24 mouse cellular contexts compared by ENCODE assay signal in genomic region chr11:34277047-34277445, GRCm38 (mm10). TPM values are rescaled to one million over a fixed set of nuclear protein-coding genes. Genes with fewer than 3 reads are reported as not detected.
A peak's percentile ranks its signal among the peaks of the same experiment; 100 is the strongest.
DNase-seq lines count a peak whose midpoint lies in the region; ATAC-seq and TF ChIP-seq lines count a peak whose summit lies in the region.
"Had no signal": no experiment of that assay in that cellular context is flagged by ENCODE, and none has a peak within 500 bp of the region (broad histone marks: within the 10 kb centered on the region; RNA-seq: fewer than 3 reads in every experiment).

No protein-coding gene starts in this region.

- H3K9ac ChIP-seq in hindbrain, embryonic 14.5 days: no peak overlapping the region
- H3K9ac ChIP-seq in hindbrain, embryonic 11.5 days (ENCODE audit: low read depth, low read length): no peak overlapping the region
- H3K9ac ChIP-seq in forebrain, embryonic 15.5 days (replicated peaks): no peak overlapping the region
- H3K9ac ChIP-seq in hindbrain, postnatal 0 days (replicated peaks; ENCODE audit: low read length): no peak overlapping the region
- H3K9ac ChIP-seq in midbrain, postnatal 0 days (replicated peaks; ENCODE audit: low read length, poor library complexity, severe bottlenecking): no peak overlapping the region
- H3K9ac ChIP-seq: embryonic facial prominence, embryonic 15.5 days; heart, embryonic 12.5 days; liver, embryonic 15.5 days; lung, embryonic 15.5 days had no signal

- WGBS in hindbrain, embryonic 14.5 days: 35% methylated on average over 3 of the region's 3 CpGs
- WGBS in hindbrain, embryonic 11.5 days: 61% methylated on average over 3 of the region's 3 CpGs
- 16% methylated on average over 3 of the region's 3 CpGs for WGBS in forebrain, embryonic 15.5 days
- WGBS in hindbrain, postnatal 0 days: 43% methylated on average over 3 of the region's 3 CpGs
- 44% methylated on average over 3 of the region's 3 CpGs for WGBS in midbrain, postnatal 0 days

- peaks cover 10% of the 10 kb centered on the region; the same call in 1 of the 2 replicates for H3K27me3 ChIP-seq in hindbrain, embryonic 14.5 days (ENCODE audit: control insufficient read depth, insufficient read depth, low read length)
- H3K27me3 ChIP-seq in hindbrain, embryonic 11.5 days (ENCODE audit: control insufficient read depth, insufficient read depth, low read length): peaks cover 2% of the 10 kb centered on the region
- H3K27me3 ChIP-seq in forebrain, embryonic 15.5 days: no peaks in the 10 kb centered on the region
- H3K27me3 ChIP-seq in hindbrain, postnatal 0 days (ENCODE audit: insufficient read depth, low read length): no peaks in the 10 kb centered on the region
- no peaks in the 10 kb centered on the region for H3K27me3 ChIP-seq in midbrain, postnatal 0 days (ENCODE audit: insufficient read depth, low read length)
- H3K27me3 ChIP-seq: embryonic facial prominence, embryonic 15.5 days; heart, embryonic 12.5 days; liver, embryonic 15.5 days; lung, embryonic 15.5 days had no signal

- no peak overlapping the region for H3K4me3 ChIP-seq in hindbrain, embryonic 14.5 days (replicated peaks; ENCODE audit: low read length)
- H3K4me3 ChIP-seq in hindbrain, embryonic 11.5 days (ENCODE audit: low read depth, low read length): no peak overlapping the region
- no peak overlapping the region for H3K4me3 ChIP-seq in forebrain, embryonic 15.5 days
- no peak overlapping the region for H3K4me3 ChIP-seq in hindbrain, postnatal 0 days (ENCODE audit: low read length)
- H3K4me3 ChIP-seq in midbrain, postnatal 0 days (ENCODE audit: low read depth, low read length): no peak overlapping the region
- H3K4me3 ChIP-seq: embryonic facial prominence, embryonic 15.5 days; heart, embryonic 12.5 days; liver, embryonic 15.5 days; lung, embryonic 15.5 days; myocyte had no signal

- peak overlapping the region; percentile 33 for H3K4me2 ChIP-seq in hindbrain, embryonic 14.5 days (replicated peaks)
- H3K4me2 ChIP-seq in hindbrain, embryonic 11.5 days (replicated peaks; ENCODE audit: low read depth, low read length): no peak overlapping the region
- H3K4me2 ChIP-seq in forebrain, embryonic 15.5 days (replicated peaks): peak overlapping the region; percentile 32
- H3K4me2 ChIP-seq in hindbrain, postnatal 0 days (ENCODE audit: low read depth, low read length): peak overlapping the region; percentile 31
- peak overlapping the region; percentile 30; the same call in 1 of the 2 replicates for H3K4me2 ChIP-seq in midbrain, postnatal 0 days (ENCODE audit: low read depth, low read length, poor library complexity, severe bottlenecking)
- H3K4me2 ChIP-seq: embryonic facial prominence, embryonic 15.5 days; heart, embryonic 12.5 days; liver, embryonic 15.5 days; lung, embryonic 15.5 days had no signal

- H3K9me3 ChIP-seq in hindbrain, embryonic 14.5 days (ENCODE audit: control insufficient read depth, low read length): no peaks in the 10 kb centered on the region
- H3K9me3 ChIP-seq in hindbrain, embryonic 11.5 days (ENCODE audit: control insufficient read depth, low read length): no peaks in the 10 kb centered on the region
- H3K9me3 ChIP-seq in forebrain, embryonic 15.5 days: no peaks in the 10 kb centered on the region
- no peaks in the 10 kb centered on the region for H3K9me3 ChIP-seq in hindbrain, postnatal 0 days (ENCODE audit: low read length)
- no peaks in the 10 kb centered on the region for H3K9me3 ChIP-seq in midbrain, postnatal 0 days (ENCODE audit: low read length)
- H3K9me3 ChIP-seq: embryonic facial prominence, embryonic 15.5 days; heart, embryonic 12.5 days; liver, embryonic 15.5 days; lung, embryonic 15.5 days had no signal

- DNase-seq in hindbrain, embryonic 14.5 days (ENCODE audit: low spot score): no peak
- DNase-seq in hindbrain, embryonic 11.5 days (ENCODE audit: low spot score): no peak
- DNase-seq in hindbrain, postnatal 0 days (ENCODE audit: low spot score): no peak
- DNase-seq in midbrain, postnatal 0 days (ENCODE audit: low spot score): no peak
- no peak for DNase-seq in kidney, adult 8-10 months
- no peak for DNase-seq in thymus, postnatal 14 days
- DNase-seq: adrenal gland, postnatal 25 days; cerebellum, adult 9-11 months; gastrocnemius, postnatal 25 days; heart, adult 18-20 months; heart, postnatal 10 days; kidney, adult 18-20 months; liver; lung, postnatal 36 days; right cerebral cortex, postnatal 25 days; spleen, adult 18-20 months had no signal

- ATAC-seq in hindbrain, embryonic 14.5 days (ENCODE audit: low FRiP score): no peak
- ATAC-seq in hindbrain, embryonic 11.5 days (ENCODE audit: low FRiP score): no peak
- peak; percentile 45 for ATAC-seq in forebrain, embryonic 15.5 days (replicated peaks)
- peak; percentile 31; the same call in 1 of the 2 replicates for ATAC-seq in hindbrain, postnatal 0 days
- ATAC-seq in midbrain, postnatal 0 days (ENCODE audit: low FRiP score): no peak

- H3K27ac ChIP-seq in hindbrain, embryonic 14.5 days: no peak overlapping the region
- no peak overlapping the region for H3K27ac ChIP-seq in hindbrain, embryonic 11.5 days (ENCODE audit: low read depth, low read length)
- peak overlapping the region; percentile 47; the same call in 1 of the 2 replicates for H3K27ac ChIP-seq in forebrain, embryonic 15.5 days (replicated peaks)
- no peak overlapping the region for H3K27ac ChIP-seq in hindbrain, postnatal 0 days
- no peak overlapping the region for H3K27ac ChIP-seq in midbrain, postnatal 0 days (ENCODE audit: low read depth, low read length)
- H3K27ac ChIP-seq: embryonic facial prominence, embryonic 15.5 days; kidney, postnatal 0 days; liver, embryonic 15.5 days; lung, embryonic 15.5 days had no signal

- TF ChIP-seq CTCF in hindbrain, postnatal 0 days (IDR thresholded peaks at IDR 0.05; ENCODE audit: low read depth): no peak
- TF ChIP-seq CTCF in midbrain, postnatal 0 days (IDR thresholded peaks at IDR 0.05): no peak

- H3K4me1 ChIP-seq in hindbrain, embryonic 14.5 days (replicated peaks; ENCODE audit: control insufficient read depth, insufficient read depth, low read length): peaks cover 9% of the 10 kb centered on the region; the same call in 1 of the 2 replicates
- no peaks in the 10 kb centered on the region for H3K4me1 ChIP-seq in hindbrain, embryonic 11.5 days (replicated peaks; ENCODE audit: control insufficient read depth, insufficient read depth, low read length)
- H3K4me1 ChIP-seq in forebrain, embryonic 15.5 days: peaks cover 24% of the 10 kb centered on the region
- H3K4me1 ChIP-seq in hindbrain, postnatal 0 days (ENCODE audit: insufficient read depth, low read length): peaks cover 6% of the 10 kb centered on the region; the same call in 1 of the 2 replicates
- peaks cover 6% of the 10 kb centered on the region; the same call in 1 of the 2 replicates for H3K4me1 ChIP-seq in midbrain, postnatal 0 days (ENCODE audit: insufficient read depth, low read length)
- H3K4me1 ChIP-seq: embryonic facial prominence, embryonic 15.5 days; liver, embryonic 15.5 days; lung, embryonic 15.5 days had no signal

- H3K36me3 ChIP-seq in hindbrain, embryonic 14.5 days (replicated peaks; ENCODE audit: control insufficient read depth, insufficient read depth): no peaks in the 10 kb centered on the region
- H3K36me3 ChIP-seq in hindbrain, embryonic 11.5 days (ENCODE audit: control insufficient read depth, insufficient read depth, low read length): no peaks in the 10 kb centered on the region
- no peaks in the 10 kb centered on the region for H3K36me3 ChIP-seq in forebrain, embryonic 15.5 days
- no peaks in the 10 kb centered on the region for H3K36me3 ChIP-seq in hindbrain, postnatal 0 days (ENCODE audit: insufficient read depth, low read length)
- H3K36me3 ChIP-seq in midbrain, postnatal 0 days (ENCODE audit: insufficient read depth, low read length): no peaks in the 10 kb centered on the region
- H3K36me3 ChIP-seq: embryonic facial prominence, embryonic 15.5 days; heart, embryonic 12.5 days; liver, embryonic 15.5 days; lung, embryonic 15.5 days had no signal

RNA-seq across cellular contexts. Expression of gene Fam196b, which starts 37.6 kb away (rescaled TPM):
- polyA plus RNA-seq in hindbrain, embryonic 14.5 days (2014; fragmentation: Nextera tagmentation; extraction: Ambion mirVana): 2.8 and 3.5 TPM in 2 replicates
- polyA plus RNA-seq in hindbrain, embryonic 11.5 days (2014; fragmentation: Nextera tagmentation; extraction: Ambion mirVana): 0.83 and 1.0 TPM in 2 replicates
- polyA plus RNA-seq in forebrain, embryonic 15.5 days (2015; fragmentation: Nextera tagmentation; extraction: Ambion mirVana): 1.9 and 2.2 TPM in 2 replicates
- 6.3 and 6.8 TPM in 2 replicates for total RNA-seq in hindbrain, postnatal 0 days (2014; rRNA removed)
- 1.9 and 2.1 TPM in 2 replicates for polyA plus RNA-seq in hindbrain, postnatal 0 days (2015; fragmentation: Nextera tagmentation; extraction: Ambion mirVana)
- 9.2 and 10.1 TPM in 2 replicates for total RNA-seq in midbrain, postnatal 0 days (2014; rRNA removed)
- 3.2 and 3.4 TPM in 2 replicates for polyA plus RNA-seq in midbrain, postnatal 0 days (2015; fragmentation: Nextera tagmentation; extraction: Ambion mirVana)
- total RNA-seq: adrenal gland, postnatal 25 days; heart, adult 18-20 months; heart, postnatal 10 days; megakaryocyte-erythroid progenitor cell, adult 5-6 weeks had no signal
- polyA plus RNA-seq: myocyte had no signal

Comparison
In these comparisons a context has a peak if more than half of its experiments do, and no peak if none do; other contexts are left out.
1. ATAC-seq: peak in forebrain, embryonic 15.5 days (single experiment) and hindbrain, postnatal 0 days (single experiment); none in hindbrain, embryonic 14.5 days (single experiment), hindbrain, embryonic 11.5 days (single experiment) and midbrain, postnatal 0 days (single experiment).